ENCODE assay signal across 15 mouse cellular contexts in the genomic region with DNA sequence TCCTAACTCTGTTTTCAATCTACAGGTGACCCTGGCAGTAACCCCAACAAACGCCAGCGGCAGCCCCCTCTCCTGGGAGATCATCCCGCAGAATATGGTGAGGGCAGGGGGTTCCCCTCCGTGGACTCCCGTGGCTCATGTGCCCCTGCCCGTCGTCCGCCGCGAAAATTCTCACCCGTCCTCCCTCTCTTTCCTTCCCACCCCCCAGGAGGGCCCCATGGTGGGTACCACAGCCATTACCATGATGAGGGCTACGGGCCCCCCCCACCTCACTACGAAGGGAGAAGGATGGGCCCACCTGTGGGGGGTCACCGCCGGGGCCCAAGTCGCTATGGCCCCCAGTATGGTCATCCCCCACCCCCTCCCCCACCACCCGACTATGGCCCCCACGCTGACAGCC. TPM values are rescaled to one million over a fixed set of nuclear protein-coding genes. Genes with fewer than 3 reads are reported as not detected.
DNase-seq lines count a peak whose midpoint lies in the region; ATAC-seq and TF ChIP-seq lines count a peak whose summit lies in the region.
"Had no signal": no experiment of that assay in that cellular context is flagged by ENCODE, and none has a peak within 500 bp of the region (broad histone marks: within the 10 kb centered on the region; RNA-seq: fewer than 3 reads in every experiment).

No protein-coding gene starts in this region.

- no peaks in the 10 kb centered on the region for H3K9me3 ChIP-seq in kidney, postnatal 0 days (replicated peaks; ENCODE audit: low read length)
- H3K9me3 ChIP-seq: forebrain, embryonic 13.5 days had no signal

- H3K36me3 ChIP-seq in kidney, postnatal 0 days (ENCODE audit: insufficient read depth, low read length), result peaks cover 87% of the 10 kb centered on the region

- no peak for TF ChIP-seq CTCF in kidney, postnatal 0 days (IDR thresholded peaks at IDR 0.05; ENCODE audit: low read depth)

- H3K27ac ChIP-seq in kidney, postnatal 0 days, result no peak overlapping the region
- H3K27ac ChIP-seq: forebrain, embryonic 13.5 days had no signal

- no peaks in the 10 kb centered on the region for H3K27me3 ChIP-seq in kidney, postnatal 0 days (ENCODE audit: insufficient read depth, low read length)
- H3K27me3 ChIP-seq: forebrain, embryonic 13.5 days had no signal

- no peaks in the 10 kb centered on the region; the same call in none of the 2 replicates for H3K4me1 ChIP-seq in kidney, postnatal 0 days (replicated peaks; ENCODE audit: insufficient read depth, low read length)

- 0 out of 2 replicates have a peak, but pooled peaks have one; percentile 19 for ATAC-seq in kidney, postnatal 0 days (replicated peaks; ENCODE audit: low FRiP score, low read depth)
- no peak for ATAC-seq in megakaryocyte progenitor cell, adult 5-6 weeks (replicated peaks; ENCODE audit: poor library complexity)
- ATAC-seq: forebrain, embryonic 13.5 days; lung, postnatal 0 days had no signal

- H3K9ac ChIP-seq in kidney, postnatal 0 days (ENCODE audit: low read depth, low read length), result no peak overlapping the region
- H3K9ac ChIP-seq: forebrain, embryonic 13.5 days had no signal

- WGBS in kidney, postnatal 0 days, result 86% methylated on average over 18 of the region's 18 CpGs

- DNase-seq in heart, adult 11 months, result peak; percentile 93
- DNase-seq in heart, postnatal 4 days, result no peak
- DNase-seq in kidney, postnatal 0 days (ENCODE audit: low spot score), result no peak
- no peak for DNase-seq in kidney, postnatal 14 days
- DNase-seq in testis, postnatal 10 days (ENCODE audit: low spot score), result peak; percentile 60
- no peak for DNase-seq in testis, postnatal 14 days (ENCODE audit: low spot score)
- DNase-seq: adrenal gland, postnatal 25 days; heart, postnatal 14 days; kidney, postnatal 10 days had no signal

- no peak overlapping the region for H3K4me3 ChIP-seq in kidney, postnatal 0 days (replicated peaks; ENCODE audit: low read depth, low read length)
- H3K4me3 ChIP-seq: forebrain, embryonic 13.5 days had no signal

- no peak overlapping the region for H3K4me2 ChIP-seq in kidney, postnatal 0 days (ENCODE audit: low read length)
- H3K4me2 ChIP-seq: forebrain, embryonic 13.5 days had no signal

RNA-seq across cellular contexts. Expression of gene Ech1, which starts 6.6 kb away (rescaled TPM):
- total RNA-seq in heart, postnatal 4 days (2021), result 100 to 1,000 TPM; 647 to 783 TPM
- 330 and 348 TPM in 2 replicates for polyA plus RNA-seq in kidney, postnatal 0 days (2015; fragmentation: Nextera tagmentation; extraction: Ambion mirVana)
- total RNA-seq in megakaryocyte progenitor cell, adult 5-6 weeks (2015), result 139 and 180 TPM in 2 replicates
- total RNA-seq in megakaryocyte progenitor cell, adult 5-6 weeks (2017), result 93.3 and 110 TPM in 2 replicates

RNA-seq across cellular contexts. Expression of gene Hnrnpl, which starts 10.1 kb away (rescaled TPM):
- 100 to 1,000 TPM; 549 to 557 TPM for total RNA-seq in heart, postnatal 4 days (2021)
- polyA plus RNA-seq in kidney, postnatal 0 days (2015; fragmentation: Nextera tagmentation; extraction: Ambion mirVana), result 232 TPM in 2 replicates
- 419 and 433 TPM in 2 replicates for total RNA-seq in megakaryocyte progenitor cell, adult 5-6 weeks (2015)
- 342 and 343 TPM in 2 replicates for total RNA-seq in megakaryocyte progenitor cell, adult 5-6 weeks (2017)

RNA-seq across cellular contexts. Expression of gene Lgals4, which starts 15.2 kb away (rescaled TPM):
- total RNA-seq in heart, postnatal 4 days (2021), result 10 to 100 TPM; 17.8 to 20.8 TPM
- polyA plus RNA-seq in kidney, postnatal 0 days (2015; fragmentation: Nextera tagmentation; extraction: Ambion mirVana), result 10.8 and 10.9 TPM in 2 replicates
- 16.1 and 22.9 TPM in 2 replicates for total RNA-seq in megakaryocyte progenitor cell, adult 5-6 weeks (2015)
- total RNA-seq in megakaryocyte progenitor cell, adult 5-6 weeks (2017), result 4.3 and 7.0 TPM in 2 replicates

RNA-seq across cellular contexts. Expression of gene Rinl, which starts 29.7 kb away (rescaled TPM):
- 1 to 10 TPM; 1.1 to 1.8 TPM for total RNA-seq in heart, postnatal 4 days (2021)
- polyA plus RNA-seq in kidney, postnatal 0 days (2015; fragmentation: Nextera tagmentation; extraction: Ambion mirVana), result 5.2 and 6.3 TPM in 2 replicates
- 47.6 and 48.3 TPM in 2 replicates for total RNA-seq in megakaryocyte progenitor cell, adult 5-6 weeks (2015)
- 53.9 and 56.3 TPM in 2 replicates for total RNA-seq in megakaryocyte progenitor cell, adult 5-6 weeks (2017)

RNA-seq across cellular contexts. Expression of gene Lgals7, which starts 45.2 kb away (rescaled TPM):
- 1 to 10 TPM; 1.4 to 4.4 TPM for total RNA-seq in heart, postnatal 4 days (2021)
- 1.3 and 1.7 TPM in 2 replicates for polyA plus RNA-seq in kidney, postnatal 0 days (2015; fragmentation: Nextera tagmentation; extraction: Ambion mirVana)
- total RNA-seq in megakaryocyte progenitor cell, adult 5-6 weeks (2015), result 0.52 TPM in 1 of 2 replicates, not detected in the other
- not detected in 2 replicates for total RNA-seq in megakaryocyte progenitor cell, adult 5-6 weeks (2017)
- total RNA-seq: adrenal gland, postnatal 25 days; layer of hippocampus, postnatal 14 days; liver, adult 2 months; megakaryocyte-erythroid progenitor cell, adult 5-6 weeks had no signal
- polyA plus RNA-seq: liver, adult 2 months had no signal

Comparison
In these comparisons a context has a peak if more than half of its experiments do, and no peak if none do; other contexts are left out.
1. DNase-seq: peak in heart, adult 11 months (single experiment) and testis, postnatal 10 days (single experiment); none in heart, postnatal 4 days (single experiment), kidney, postnatal 0 days (single experiment), kidney, postnatal 14 days (single experiment) and testis, postnatal 14 days (single experiment).